Mouse (Mus musculus) kidney, adult 2 months (tissue): ENCODE data around the gene Mast4.

ENCODE experiments used
- CTCF ChIP-seq: fragments of 200-500 bp; conservative IDR thresholded peaks from 2 replicates; pipeline ENCODE4 v1.5.1; 2011; ENCODE audit warnings: low read depth, mild to moderate bottlenecking, control low read depth, low read length, moderate library complexity, mixed read lengths; ENCODE audit not compliant: insufficient read depth, insufficient read length
- POLR2A ChIP-seq: fragments of 200-500 bp; IDR thresholded peaks from one replicate; pipeline ENCODE4 v1.6.1; 2011; ENCODE audit warnings: low read depth, low read length, control low read depth

DNA sequence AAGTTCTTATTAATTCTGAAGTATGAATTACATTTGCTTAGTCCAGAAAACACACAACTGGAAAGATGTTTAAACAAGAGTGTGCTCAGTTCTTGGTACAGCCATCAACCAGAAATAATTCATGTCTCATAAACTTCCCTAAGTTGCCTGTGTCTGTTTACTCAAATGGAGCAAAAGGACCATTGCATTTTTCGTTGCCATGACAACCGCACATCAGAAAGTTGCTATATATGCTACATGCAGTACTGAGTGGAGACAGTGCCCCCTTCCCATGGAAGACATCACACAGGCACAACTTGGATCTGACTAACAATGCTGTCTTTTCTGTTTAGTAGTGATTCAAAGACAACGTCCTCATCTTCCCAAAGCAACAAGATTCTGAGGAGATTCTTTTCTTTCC, 527.6 kb downstream of the Mast4 start:
- TF ChIP-seq CTCF (no peak), POLR2A (no peak)
